Mouse (Mus musculus): ENCODE measurements around the gene Gm4707.

DNA sequence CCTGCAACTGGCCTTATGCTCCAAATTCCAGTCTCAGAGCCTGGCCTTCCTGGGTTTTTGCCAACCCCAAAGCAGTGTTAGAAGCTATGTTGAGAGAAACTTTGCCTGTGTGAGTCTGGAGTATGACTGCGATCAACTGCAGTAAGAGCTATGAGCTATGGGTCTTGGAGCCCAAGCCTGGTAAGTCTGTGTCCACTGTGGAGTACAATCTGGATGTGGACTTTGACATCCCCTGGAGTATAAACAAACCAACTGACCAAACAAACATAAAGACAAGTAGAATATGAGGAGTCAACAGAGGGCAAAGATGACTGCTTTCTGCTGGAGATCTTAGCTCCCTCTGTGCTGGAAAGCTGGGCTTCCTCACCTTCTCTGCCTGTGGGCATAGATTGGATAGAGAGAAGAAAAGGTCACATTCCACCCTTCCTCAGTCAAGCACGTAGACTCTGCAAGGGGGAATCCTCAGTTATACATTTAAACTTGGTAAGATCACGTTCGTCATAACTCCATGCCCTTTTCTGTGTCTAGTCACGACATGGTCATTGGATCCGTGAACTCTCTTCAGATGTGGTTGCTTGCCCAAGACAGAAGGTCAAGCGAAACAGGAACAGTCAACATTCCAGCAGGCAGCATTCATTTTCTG is 23.8 kb upstream of the Gm4707 start:
- no peak for TF ChIP-seq CTCF (IDR thresholded peaks at IDR 0.05; ENCODE audit: low read depth, low read length)
- TF ChIP-seq POLR2A (IDR thresholded peaks at IDR 0.05; ENCODE audit: extremely low read depth, insufficient read depth, low read length), result no peak
